Mouse (Mus musculus): Measurements from ENCODE around the gene Slc7a8. TPM values are rescaled to one million over a fixed set of nuclear protein-coding genes. Genes with fewer than 3 reads are reported as not detected.

Slc7a8 gene
- polyA plus RNA-seq, 1 experiment from 2014 or later: 4.9 TPM

DNA sequence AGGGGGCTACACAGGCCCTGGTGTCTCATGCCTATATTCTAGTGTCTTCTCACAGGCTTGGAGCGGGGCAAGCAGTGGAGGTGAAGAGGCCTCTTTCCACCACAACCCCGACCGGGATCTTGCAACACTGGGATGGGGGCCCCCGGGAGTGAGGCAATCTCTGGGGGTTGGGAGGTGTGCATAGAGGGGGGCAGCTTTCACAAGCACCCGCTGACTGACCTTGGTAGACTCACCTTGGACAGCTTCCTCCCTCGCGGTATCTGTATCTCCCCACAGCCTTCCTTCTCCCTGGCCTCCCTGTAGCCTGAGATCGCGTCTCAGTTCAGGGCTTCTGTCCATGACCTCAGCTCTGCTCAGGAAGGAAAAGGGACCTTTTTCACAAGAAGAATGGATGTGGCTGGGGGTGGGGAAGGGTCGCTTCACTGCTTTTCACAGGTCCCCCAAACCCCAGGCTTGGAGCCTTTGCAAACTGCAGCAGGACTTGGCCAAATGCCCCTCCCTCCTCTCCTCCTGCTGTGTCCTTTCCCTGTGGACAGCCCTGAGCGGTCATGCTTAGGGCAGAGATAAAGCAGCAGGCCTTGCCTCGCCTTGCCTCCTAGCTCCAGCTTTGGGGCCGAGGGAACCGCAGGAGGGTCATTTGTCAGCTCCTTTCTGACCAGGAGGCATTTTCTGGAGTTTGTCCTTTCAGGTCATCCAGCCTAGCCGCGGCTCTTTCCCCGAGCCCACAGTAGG lies 75.0 kb downstream of the Slc7a8 start:
- H3K4me3 ChIP-seq (ENCODE audit: low read depth, low read length): no peak overlapping the region

DNA sequence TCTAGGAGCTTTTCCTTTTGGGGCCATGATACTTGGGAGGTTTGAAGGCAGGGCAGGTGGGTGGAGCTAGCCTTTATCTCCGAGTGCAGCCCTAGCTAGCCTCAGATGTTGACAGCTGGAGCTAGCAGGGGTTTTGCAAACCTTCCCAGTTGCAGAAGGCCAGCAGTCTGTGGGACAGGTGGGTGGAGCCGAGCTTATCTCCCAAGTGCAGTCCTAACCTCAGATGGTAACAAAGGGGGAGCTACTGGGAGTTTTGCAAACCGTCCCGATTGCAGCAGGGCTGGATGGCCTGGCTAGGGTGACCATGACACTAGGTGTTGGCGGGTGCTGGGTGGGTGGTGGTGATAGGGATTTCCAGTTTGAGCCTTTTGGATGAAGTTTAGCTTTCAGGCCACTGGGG lies 75.9 kb downstream of the Slc7a8 start:
- ATAC-seq (ENCODE audit: low read depth): peak; percentile 97
- Histone ChIP-seq H3K27me3 (ENCODE audit: control insufficient read depth, insufficient read depth, low read depth, low read length) (peaks cover 29% of the 10 kb centered on the region), H3K36me3 (ENCODE audit: control insufficient read depth, insufficient read depth) (no peaks in the 10 kb centered on the region), H3K27ac (ENCODE audit: low read length) (peak overlapping the region; percentile 66), H3K9ac (ENCODE audit: low read depth, low read length) (no peak overlapping the region; the same call in 1 of the 2 replicates), H3K4me3 (ENCODE audit: low read depth, low read length) (peak overlapping the region; percentile 16; the same call in 1 of the 2 replicates), H3K4me1 (ENCODE audit: control insufficient read depth, low read depth, low read length) (peaks cover 26% of the 10 kb centered on the region), H3K4me2 (ENCODE audit: low read depth, low read length) (peak overlapping the region; percentile 45), H3K9me3 (replicated peaks; ENCODE audit: control insufficient read depth, low read length) (no peaks in the 10 kb centered on the region)
- WGBS (ENCODE audit: insufficient replicate concordance): 4% methylated on average over 5 of the region's 5 CpGs

More for the DNA sequence above, 75.0 kb downstream of the Slc7a8 start:
- H3K36me3 ChIP-seq (ENCODE audit: control insufficient read depth, insufficient read depth): no peaks in the 10 kb centered on the region
- no peaks in the 10 kb centered on the region for H3K9me3 ChIP-seq (replicated peaks; ENCODE audit: control insufficient read depth, low read length)
- ATAC-seq (ENCODE audit: low read depth): no peak
- peaks cover 23% of the 10 kb centered on the region for H3K4me1 ChIP-seq (ENCODE audit: control insufficient read depth, low read depth, low read length)
- WGBS (ENCODE audit: insufficient replicate concordance): 19% methylated on average over 17 of the region's 17 CpGs
- H3K9ac ChIP-seq (ENCODE audit: low read depth, low read length): no peak overlapping the region
- peaks cover 29% of the 10 kb centered on the region for H3K27me3 ChIP-seq (ENCODE audit: control insufficient read depth, insufficient read depth, low read depth, low read length)
- H3K4me2 ChIP-seq (ENCODE audit: low read depth, low read length): peak overlapping the region; percentile 45
- H3K27ac ChIP-seq (ENCODE audit: low read length): peak overlapping the region; percentile 64

DNA sequence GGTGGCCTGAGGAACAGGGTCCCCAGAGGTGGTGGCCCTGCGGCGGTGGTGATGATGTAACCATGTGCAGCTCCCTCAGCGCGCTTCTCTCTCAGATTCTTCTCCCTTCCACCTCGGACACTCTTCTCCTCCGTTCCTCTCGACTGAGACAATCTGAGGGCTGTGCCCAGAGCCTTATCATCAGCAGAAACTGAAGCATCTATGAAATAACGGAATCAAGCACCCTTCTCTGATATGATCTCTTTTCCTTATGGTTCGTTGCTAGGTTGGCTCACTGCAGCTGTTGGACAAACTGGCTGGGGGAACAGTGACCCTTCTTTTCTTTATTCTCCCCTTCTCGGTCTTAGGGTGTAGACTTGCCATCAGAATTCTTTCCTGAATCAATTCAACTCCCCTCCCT lies 78.5 kb downstream of the Slc7a8 start:
- Histone ChIP-seq H3K36me3 (ENCODE audit: control insufficient read depth, insufficient read depth) (no peaks in the 10 kb centered on the region), H3K4me2 (ENCODE audit: low read depth, low read length) (no peak overlapping the region), H3K4me3 (ENCODE audit: low read depth, low read length) (no peak overlapping the region), H3K9ac (ENCODE audit: low read depth, low read length) (no peak overlapping the region), H3K4me1 (ENCODE audit: control insufficient read depth, low read depth, low read length) (peaks cover 26% of the 10 kb centered on the region), H3K9me3 (replicated peaks; ENCODE audit: control insufficient read depth, low read length) (no peaks in the 10 kb centered on the region), H3K27me3 (ENCODE audit: control insufficient read depth, insufficient read depth, low read depth, low read length) (peaks cover 29% of the 10 kb centered on the region), H3K27ac (ENCODE audit: low read length) (no peak overlapping the region)
- WGBS (ENCODE audit: insufficient replicate concordance): 25% methylated on average over 10 of the region's 10 CpGs
- no peak for ATAC-seq (ENCODE audit: low read depth)

DNA sequence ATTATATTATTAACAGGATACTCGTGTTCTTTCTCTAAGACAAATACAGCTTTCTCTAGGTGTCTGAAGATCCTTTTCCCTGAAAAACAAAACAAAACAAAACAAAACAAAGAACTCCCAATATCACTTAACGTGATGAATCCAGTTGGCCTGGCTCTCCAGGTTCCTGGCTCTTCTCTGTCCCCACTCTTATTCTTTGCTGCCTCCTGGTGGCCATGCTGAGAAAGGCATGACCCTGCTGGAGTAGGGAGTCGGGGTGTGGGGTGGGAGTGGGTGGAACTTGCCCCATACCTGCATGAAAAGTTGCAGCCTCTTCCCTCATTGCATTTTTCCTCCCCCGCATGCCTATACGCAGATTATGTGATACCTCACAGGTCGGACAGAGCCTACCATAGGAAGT lies 80.4 kb downstream of the Slc7a8 start:
- Histone ChIP-seq H3K4me3 (ENCODE audit: low read depth, low read length) (no peak overlapping the region), H3K9ac (ENCODE audit: low read depth, low read length) (no peak overlapping the region), H3K9me3 (replicated peaks; ENCODE audit: control insufficient read depth, low read length) (no peaks in the 10 kb centered on the region), H3K27me3 (ENCODE audit: control insufficient read depth, insufficient read depth, low read depth, low read length) (peaks cover 13% of the 10 kb centered on the region), H3K4me2 (ENCODE audit: low read depth, low read length) (no peak overlapping the region), H3K27ac (ENCODE audit: low read length) (no peak overlapping the region), H3K36me3 (ENCODE audit: control insufficient read depth, insufficient read depth) (no peaks in the 10 kb centered on the region), H3K4me1 (ENCODE audit: control insufficient read depth, low read depth, low read length) (peaks cover 18% of the 10 kb centered on the region)
- 13% methylated on average over 6 of the region's 6 CpGs for WGBS (ENCODE audit: insufficient replicate concordance)
- no peak for ATAC-seq (ENCODE audit: low read depth)

DNA sequence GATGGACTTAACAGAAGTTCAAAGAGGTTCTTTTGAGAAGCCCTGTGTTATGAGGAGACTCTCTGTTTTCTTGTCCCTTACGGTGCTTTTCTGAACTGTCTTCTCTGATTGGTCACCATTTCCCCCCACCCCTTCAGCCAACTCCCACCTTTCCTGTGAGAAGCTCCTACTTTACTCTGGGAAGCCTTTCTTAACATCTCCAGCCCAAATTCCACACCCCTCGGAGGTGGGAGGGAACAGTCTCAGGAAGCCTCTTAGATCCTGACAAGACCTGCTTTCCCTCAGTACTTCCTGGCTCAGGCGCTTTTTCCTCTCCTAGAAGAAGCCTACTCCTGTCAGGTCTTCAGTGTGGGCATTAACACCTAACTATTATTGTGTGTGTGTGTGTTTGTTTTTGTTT lies 82.2 kb downstream of the Slc7a8 start:
- no peak for ATAC-seq (ENCODE audit: low read depth)
- no peak overlapping the region for H3K4me3 ChIP-seq (ENCODE audit: low read depth, low read length)
- H3K27me3 ChIP-seq (ENCODE audit: control insufficient read depth, insufficient read depth, low read depth, low read length): peaks cover 13% of the 10 kb centered on the region
- peaks cover 3% of the 10 kb centered on the region for H3K4me1 ChIP-seq (ENCODE audit: control insufficient read depth, low read depth, low read length)
- no peaks in the 10 kb centered on the region for H3K36me3 ChIP-seq (ENCODE audit: control insufficient read depth, insufficient read depth)
- no peaks in the 10 kb centered on the region for H3K9me3 ChIP-seq (replicated peaks; ENCODE audit: control insufficient read depth, low read length)
- no peak overlapping the region for H3K27ac ChIP-seq (ENCODE audit: low read length)
- no peak overlapping the region for H3K9ac ChIP-seq (ENCODE audit: low read depth, low read length)
- 57% methylated on average over 3 of the region's 3 CpGs for WGBS (ENCODE audit: insufficient replicate concordance)
- no peak overlapping the region for H3K4me2 ChIP-seq (ENCODE audit: low read depth, low read length)

DNA sequence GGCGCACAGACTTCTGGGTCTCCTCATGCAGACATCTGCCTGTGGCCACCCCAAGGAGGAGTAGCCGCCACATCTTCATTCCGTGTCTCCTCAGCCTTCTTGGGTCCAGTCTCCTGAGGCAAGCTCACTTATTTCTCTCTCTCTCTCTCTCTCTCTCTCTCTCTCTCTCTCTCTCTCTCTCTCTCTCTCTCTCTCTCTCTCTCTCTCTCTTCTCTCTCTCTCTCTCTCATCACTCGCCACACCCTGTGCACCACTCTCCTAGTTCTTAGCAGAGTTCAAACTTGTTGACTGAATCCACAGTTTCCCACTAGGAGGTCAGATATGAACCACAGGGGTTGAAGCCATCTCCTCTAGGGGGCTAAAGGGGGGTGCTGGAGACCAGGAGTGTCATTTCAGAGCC lies 83.0 kb downstream of the Slc7a8 start, which contains the start of gene Gm29776:
Gene Gm29776, minus strand, starts transcription at position 101 of the 400 bp plus-strand sequence.
- H3K4me3 ChIP-seq (ENCODE audit: low read depth, low read length): no peak within 1 kb of the TSS

DNA sequence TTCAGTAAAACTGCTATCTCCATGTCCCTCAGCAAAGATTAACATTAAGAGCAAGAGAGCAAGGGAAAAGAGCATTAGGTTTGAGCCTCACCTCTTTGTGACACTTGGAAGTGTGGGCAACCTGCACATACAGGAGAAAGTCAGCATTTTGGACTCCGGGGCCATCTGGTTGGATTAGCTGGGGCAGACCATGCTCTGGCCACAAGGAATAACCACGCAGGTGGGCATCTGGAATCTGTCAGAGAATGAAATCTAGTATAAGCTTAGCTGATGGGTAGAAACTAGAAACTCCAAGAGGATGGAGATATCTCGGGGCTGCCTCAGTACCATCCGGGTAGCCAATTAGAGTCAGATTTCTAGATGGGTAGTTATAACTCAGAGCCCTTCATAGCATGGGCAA lies 85.0 kb downstream of the Slc7a8 start:
- Histone ChIP-seq H3K4me1 (ENCODE audit: control insufficient read depth, low read depth, low read length) (peaks cover 3% of the 10 kb centered on the region), H3K27me3 (ENCODE audit: control insufficient read depth, insufficient read depth, low read depth, low read length) (no peaks in the 10 kb centered on the region; the same call in 1 of the 2 replicates), H3K9me3 (replicated peaks; ENCODE audit: control insufficient read depth, low read length) (no peaks in the 10 kb centered on the region), H3K27ac (ENCODE audit: low read length) (no peak overlapping the region), H3K4me2 (ENCODE audit: low read depth, low read length) (no peak overlapping the region), H3K36me3 (ENCODE audit: control insufficient read depth, insufficient read depth) (no peaks in the 10 kb centered on the region), H3K4me3 (ENCODE audit: low read depth, low read length) (no peak overlapping the region), H3K9ac (ENCODE audit: low read depth, low read length) (no peak overlapping the region)
- no peak for ATAC-seq (ENCODE audit: low read depth)
- WGBS (ENCODE audit: insufficient replicate concordance): 61% methylated on average over 4 of the region's 4 CpGs

More for the DNA sequence above, 83.0 kb downstream of the Slc7a8 start, which contains the start of gene Gm29776:
- no peak for ATAC-seq (ENCODE audit: low read depth)
- no peaks in the 10 kb centered on the region for H3K9me3 ChIP-seq (replicated peaks; ENCODE audit: control insufficient read depth, low read length)
- 76% methylated on average over 4 of the region's 4 CpGs for WGBS (ENCODE audit: insufficient replicate concordance)
- no peak within 1 kb of the TSS for H3K27ac ChIP-seq (ENCODE audit: low read length)
- peaks cover 13% of the 10 kb centered on the region for H3K27me3 ChIP-seq (ENCODE audit: control insufficient read depth, insufficient read depth, low read depth, low read length)
- no peaks in the 10 kb centered on the region for H3K36me3 ChIP-seq (ENCODE audit: control insufficient read depth, insufficient read depth)
- H3K4me2 ChIP-seq (ENCODE audit: low read depth, low read length): no peak within 1 kb of the TSS
- peaks cover 3% of the 10 kb centered on the region for H3K4me1 ChIP-seq (ENCODE audit: control insufficient read depth, low read depth, low read length)
- H3K9ac ChIP-seq (ENCODE audit: low read depth, low read length): no peak within 1 kb of the TSS

DNA sequence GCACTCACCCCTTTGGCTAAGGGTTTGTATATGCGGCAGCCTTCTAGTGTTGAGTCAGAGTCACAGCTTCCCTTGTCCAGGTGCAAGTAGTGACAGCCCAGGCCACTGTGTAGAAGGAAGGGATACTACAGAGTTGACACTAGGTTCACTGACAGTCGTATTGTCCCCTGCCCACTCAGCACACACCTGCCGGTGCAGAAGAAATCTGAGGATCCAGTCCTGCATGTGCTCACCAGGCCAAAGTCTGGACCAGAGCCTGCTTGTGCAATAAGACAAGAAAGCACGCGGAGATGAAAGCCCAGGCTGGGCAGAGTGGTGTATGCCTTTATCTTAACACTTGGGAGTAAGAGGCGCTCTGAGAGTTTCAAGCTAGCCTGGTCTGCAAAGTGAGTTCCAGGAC lies 86.7 kb downstream of the Slc7a8 start:
- no peak for ATAC-seq (ENCODE audit: low read depth)
- H3K9ac ChIP-seq (ENCODE audit: low read depth, low read length): no peak overlapping the region
- H3K27ac ChIP-seq (ENCODE audit: low read length): no peak overlapping the region
- H3K36me3 ChIP-seq (ENCODE audit: control insufficient read depth, insufficient read depth): peaks cover 10% of the 10 kb centered on the region
- 67% methylated on average over 6 of the region's 6 CpGs for WGBS (ENCODE audit: insufficient replicate concordance)
- no peaks in the 10 kb centered on the region for H3K9me3 ChIP-seq (replicated peaks; ENCODE audit: control insufficient read depth, low read length)
- H3K27me3 ChIP-seq (ENCODE audit: control insufficient read depth, insufficient read depth, low read depth, low read length): no peaks in the 10 kb centered on the region; the same call in 1 of the 2 replicates
- no peak overlapping the region for H3K4me2 ChIP-seq (ENCODE audit: low read depth, low read length)
- no peak overlapping the region for H3K4me3 ChIP-seq (ENCODE audit: low read depth, low read length)
- no peaks in the 10 kb centered on the region; the same call in 1 of the 2 replicates for H3K4me1 ChIP-seq (ENCODE audit: control insufficient read depth, low read depth, low read length)

DNA sequence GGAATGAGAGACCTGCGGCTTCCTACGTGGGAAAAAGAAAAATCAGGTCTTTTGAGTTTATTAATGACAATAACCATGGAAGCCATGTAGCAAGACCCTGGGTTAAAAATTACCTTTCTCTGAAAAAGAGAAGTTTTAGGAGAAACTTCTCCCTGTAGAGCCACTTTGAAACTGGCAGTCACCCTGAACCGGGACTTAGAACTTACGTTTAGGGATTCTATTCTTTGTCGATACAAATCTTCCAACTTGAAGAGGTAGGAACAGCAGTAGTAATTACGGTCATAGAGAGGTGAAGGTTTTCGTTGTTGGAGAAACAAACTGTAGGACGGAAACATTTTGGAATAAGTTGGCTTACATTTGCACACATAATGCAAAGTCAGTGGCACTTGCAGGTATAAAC lies 94.5 kb downstream of the Slc7a8 start:
- Histone ChIP-seq H3K27ac (ENCODE audit: low read length) (peak overlapping the region; percentile 100), H3K36me3 (ENCODE audit: control insufficient read depth, insufficient read depth) (peaks cover 24% of the 10 kb centered on the region), H3K9me3 (replicated peaks; ENCODE audit: control insufficient read depth, low read length) (no peaks in the 10 kb centered on the region), H3K4me3 (ENCODE audit: low read depth, low read length) (peak overlapping the region; percentile 79), H3K27me3 (ENCODE audit: control insufficient read depth, insufficient read depth, low read depth, low read length) (no peaks in the 10 kb centered on the region), H3K4me1 (ENCODE audit: control insufficient read depth, low read depth, low read length) (peaks cover 17% of the 10 kb centered on the region), H3K4me2 (ENCODE audit: low read depth, low read length) (peak overlapping the region; percentile 78), H3K9ac (ENCODE audit: low read depth, low read length) (peak overlapping the region; percentile 98)
- 3% methylated on average over 8 of the region's 8 CpGs for WGBS (ENCODE audit: insufficient replicate concordance)
- no peak for ATAC-seq (ENCODE audit: low read depth)

All from liver, embryonic 16.5 days (tissue).